Mouse (Mus musculus) heart, adult 2 months (tissue): ENCODE measurements around the gene Golga2. TPM values are rescaled to one million over a fixed set of nuclear protein-coding genes. Genes with fewer than 3 reads are reported as not detected.

Experiments used
- DNase-seq, 2 experiments: peaks; one replicate each; pipeline ENCODE4 v3.0.0; 2021
- H3K27ac ChIP-seq: fragments of 200-600 bp; 2 replicates; pipeline ENCODE4 v1.8.1; 2022
- H3K27me3 ChIP-seq: fragments of 200-500 bp; 2 replicates; pipeline ENCODE4 v1.6.1; 2012; ENCODE audit warnings: mild to moderate bottlenecking, low read length, inconsistent platforms, mixed read lengths; ENCODE audit not compliant: control insufficient read depth, insufficient read depth
- H3K36me3 ChIP-seq: fragments of 200-500 bp; 2 replicates; pipeline ENCODE4 v1.6.1; 2012; ENCODE audit warnings: low read length, inconsistent platforms; ENCODE audit not compliant: control insufficient read depth, insufficient read depth
- H3K4me1 ChIP-seq: fragments of 200-500 bp; 2 replicates; pipeline ENCODE4 v1.6.1; 2011; ENCODE audit warnings: low read length; ENCODE audit not compliant: control insufficient read depth, insufficient read depth
- H3K4me3 ChIP-seq: fragments of 200-600 bp; 2 replicates; pipeline ENCODE4 v1.8.1; 2022
- H3K79me2 ChIP-seq: fragments of 200-500 bp; replicated peaks from 2 replicates; pipeline ENCODE4 v1.6.1; 2012; ENCODE audit warnings: mild to moderate bottlenecking, inconsistent platforms, low read length, moderate library complexity, mixed read lengths; ENCODE audit not compliant: control insufficient read depth, insufficient read depth
- H3K9ac ChIP-seq: fragments of 200-500 bp; 2 replicates; pipeline ENCODE4 v1.6.1; 2012; ENCODE audit warnings: low read depth, mild to moderate bottlenecking, control low read depth, inconsistent platforms, low read length, mixed read lengths
- CTCF ChIP-seq: fragments of 200-600 bp; IDR thresholded peaks from 2 replicates; pipeline ENCODE4 v1.8.1; 2022; ENCODE audit warnings: antibody characterized with exemption, mild to moderate bottlenecking, moderate library complexity
- EP300 ChIP-seq: fragments of 200-500 bp; IDR thresholded peaks from 2 replicates; pipeline ENCODE4 v1.6.1; 2011; ENCODE audit warnings: low read depth, low read length, control low read depth; ENCODE audit not compliant: insufficient read depth
- POLR2A ChIP-seq: fragments of 200-500 bp; IDR thresholded peaks from 2 replicates; pipeline ENCODE4 v1.6.1; 2011; ENCODE audit warnings: mild to moderate bottlenecking, low read depth, low read length, control low read depth; ENCODE audit not compliant: insufficient read depth
- WGBS: fragments of 180-500 bp; shearing (Covaris S2); methylation state at CpG from one replicate; pipeline ENCODE4 v1.1.7; 2018; 5-methylcytosine and 5-hydroxymethylcytosine counted together
- intact Hi-C: fragments of 180-260 bp; cut with DNase I; formaldehyde crosslinking; loops from one replicate; pipeline ENCODE4 v1.15.1; 2025
- polyA plus RNA-seq: library from polyadenylated mRNA; depleted of rRNA; stranded (reverse); fragments of >200 nt; gene quantifications from 2 replicates; pipeline ENCODE4 v1.2.3, GENCODE M21; 2012
- total RNA-seq, 2 experiments: library from RNA; stranded (reverse); gene quantifications; 2 replicates each; pipeline ENCODE4 v1.2.3; 2021

Golga2 gene
- total and polyA plus RNA-seq, 3 experiments: 34.5 to 79.9 (median 69.8) TPM

DNA sequence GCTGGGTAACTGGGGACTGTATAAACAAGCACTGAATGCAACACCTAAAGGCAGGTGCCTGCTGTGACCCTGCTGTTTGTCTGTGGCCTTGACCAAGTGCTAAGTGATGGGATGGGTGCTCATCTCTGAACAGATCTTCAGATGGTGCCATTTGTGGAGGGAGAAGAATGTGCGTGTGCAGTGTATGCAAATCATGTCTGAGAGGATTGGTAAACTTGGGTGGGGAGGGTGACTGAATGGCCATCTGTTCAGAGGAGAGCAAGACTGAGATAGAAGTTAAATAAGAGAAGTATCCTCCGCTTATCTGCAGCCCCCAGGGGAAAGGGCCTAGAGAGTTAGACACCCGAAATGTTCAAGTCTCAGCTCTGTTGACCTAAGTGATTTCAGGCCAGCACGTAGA lies 12.3 kb downstream of the Golga2 start:
- no peak overlapping the region for H3K27ac ChIP-seq
- H3K36me3 ChIP-seq: no peaks in the 10 kb centered on the region
- no peak overlapping the region for H3K4me3 ChIP-seq
- DNase-seq: no peak
- no peaks in the 10 kb centered on the region for H3K27me3 ChIP-seq
- intact Hi-C loops: no loop called here
- no peaks in the 10 kb centered on the region for H3K79me2 ChIP-seq
- WGBS: 83% methylated on average over 4 of the region's 4 CpGs
- no peak for TF ChIP-seq EP300
- H3K4me1 ChIP-seq: peaks cover 1% of the 10 kb centered on the region
- no peak overlapping the region for H3K9ac ChIP-seq

DNA sequence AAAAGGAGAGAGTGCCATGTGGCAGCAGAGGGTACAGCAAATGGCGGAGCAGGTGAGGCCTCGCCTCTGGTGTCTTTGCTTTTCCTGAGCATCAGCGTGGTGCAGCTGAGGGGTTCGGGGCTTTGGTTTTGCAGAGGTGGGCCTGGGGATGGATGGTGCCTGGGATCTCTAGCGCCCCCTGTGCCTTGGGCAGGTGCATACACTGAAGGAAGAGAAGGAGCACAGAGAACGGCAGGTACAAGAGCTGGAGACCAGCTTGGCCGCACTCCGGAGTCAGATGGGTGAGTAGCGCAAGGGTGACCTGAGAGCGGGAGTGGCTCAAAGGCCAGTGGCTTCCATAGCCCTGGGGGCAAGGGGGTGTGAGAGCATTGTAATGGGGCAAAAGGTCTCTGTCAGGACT lies 15.8 kb downstream of the Golga2 start:
- H3K9ac ChIP-seq: no peak overlapping the region
- H3K27me3 ChIP-seq: no peaks in the 10 kb centered on the region
- intact Hi-C loops: no loop called here
- TF ChIP-seq EP300 (no peak), CTCF (peak; percentile 42)
- no peak overlapping the region for H3K4me3 ChIP-seq
- H3K4me1 ChIP-seq: no peaks in the 10 kb centered on the region
- 93% methylated on average over 10 of the region's 10 CpGs for WGBS
- H3K79me2 ChIP-seq: no peaks in the 10 kb centered on the region
- no peak overlapping the region for H3K27ac ChIP-seq
- H3K36me3 ChIP-seq: no peaks in the 10 kb centered on the region
- DNase-seq: no peak

DNA sequence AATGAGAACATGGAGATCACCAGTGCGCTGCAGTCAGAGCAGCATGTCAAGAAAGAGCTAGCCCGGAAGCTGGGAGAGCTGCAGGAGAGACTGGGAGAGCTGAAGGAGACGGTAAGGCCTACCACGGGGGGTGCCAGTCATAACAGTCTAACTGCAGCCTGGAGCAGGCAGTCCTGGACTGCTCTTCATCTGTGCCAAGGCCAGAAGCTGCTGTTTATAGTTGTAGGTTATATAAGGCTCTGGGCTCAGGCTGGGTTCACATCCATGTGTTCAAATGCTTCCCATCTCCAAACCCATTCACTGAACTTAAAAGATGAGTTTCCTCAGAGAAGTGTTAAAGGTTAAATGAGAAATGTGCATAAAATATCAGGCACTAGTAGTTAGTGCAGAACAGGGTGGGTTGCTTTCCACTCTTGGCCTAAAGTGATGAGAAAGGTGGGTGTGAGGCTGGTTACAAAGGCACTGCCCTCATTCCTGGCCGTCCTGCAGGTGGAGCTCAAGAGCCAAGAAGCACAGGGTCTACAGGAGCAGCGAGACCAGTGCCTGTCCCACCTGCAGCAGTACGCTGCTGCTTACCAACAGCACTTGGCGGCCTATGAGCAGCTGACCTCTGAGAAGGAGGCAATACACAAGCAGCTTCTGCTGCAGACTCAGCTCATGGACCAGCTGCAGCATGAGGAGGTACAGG lies 17.1 kb downstream of the Golga2 start:
- WGBS: 64% methylated on average over 8 of the region's 8 CpGs
- Histone ChIP-seq H3K79me2 (no peaks in the 10 kb centered on the region), H3K27me3 (no peaks in the 10 kb centered on the region), H3K4me3 (no peak overlapping the region), H3K36me3 (no peaks in the 10 kb centered on the region), H3K9ac (no peak overlapping the region), H3K27ac (no peak overlapping the region), H3K4me1 (no peaks in the 10 kb centered on the region)
- intact Hi-C loops: no loop called here
- TF ChIP-seq CTCF: peak; percentile 70
- no peak for TF ChIP-seq POLR2A
- 0 out of 2 replicates have a peak, but pooled peaks have one; percentile 8 for TF ChIP-seq EP300
- peak in 1 of 2 experiments; percentile 61 for DNase-seq

DNA sequence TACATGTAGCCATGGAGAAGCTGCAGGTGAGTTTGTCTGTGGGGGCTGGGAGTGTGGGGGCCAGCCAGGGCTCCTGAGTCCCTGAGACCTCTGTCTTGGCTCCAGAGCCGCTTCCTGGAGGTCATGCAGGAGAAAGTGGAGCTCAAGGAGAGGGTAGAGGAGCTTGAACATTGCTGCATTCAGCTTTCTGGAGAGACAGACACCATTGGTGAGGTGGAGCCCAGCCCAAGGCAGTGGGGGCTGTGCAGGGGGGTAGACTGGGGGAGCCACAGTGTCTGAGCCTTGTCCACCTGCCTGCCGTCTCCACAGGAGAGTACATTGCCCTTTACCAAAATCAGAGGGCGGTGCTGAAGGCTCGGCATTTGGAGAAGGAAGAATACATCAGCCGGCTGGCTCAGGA lies 18.5 kb downstream of the Golga2 start:
- no peak overlapping the region for H3K27ac ChIP-seq
- intact Hi-C loops: no loop called here
- no peak overlapping the region for H3K4me3 ChIP-seq
- no peaks in the 10 kb centered on the region for H3K4me1 ChIP-seq
- H3K36me3 ChIP-seq: no peaks in the 10 kb centered on the region
- no peaks in the 10 kb centered on the region for H3K27me3 ChIP-seq
- no peak overlapping the region for H3K9ac ChIP-seq
- no peak for DNase-seq
- 91% methylated on average over 5 of the region's 5 CpGs for WGBS
- no peaks in the 10 kb centered on the region for H3K79me2 ChIP-seq
- TF ChIP-seq CTCF (no peak), POLR2A (no peak)

GRCm38 (mm10) chr2:32306176-32306575 lies 19.0 kb downstream of the Golga2 start:
- no peak for TF ChIP-seq CTCF
- TF ChIP-seq POLR2A: no peak
- no peak for TF ChIP-seq EP300
- no peak overlapping the region for H3K9ac ChIP-seq
- 81% methylated on average over 9 of the region's 9 CpGs for WGBS

DNA sequence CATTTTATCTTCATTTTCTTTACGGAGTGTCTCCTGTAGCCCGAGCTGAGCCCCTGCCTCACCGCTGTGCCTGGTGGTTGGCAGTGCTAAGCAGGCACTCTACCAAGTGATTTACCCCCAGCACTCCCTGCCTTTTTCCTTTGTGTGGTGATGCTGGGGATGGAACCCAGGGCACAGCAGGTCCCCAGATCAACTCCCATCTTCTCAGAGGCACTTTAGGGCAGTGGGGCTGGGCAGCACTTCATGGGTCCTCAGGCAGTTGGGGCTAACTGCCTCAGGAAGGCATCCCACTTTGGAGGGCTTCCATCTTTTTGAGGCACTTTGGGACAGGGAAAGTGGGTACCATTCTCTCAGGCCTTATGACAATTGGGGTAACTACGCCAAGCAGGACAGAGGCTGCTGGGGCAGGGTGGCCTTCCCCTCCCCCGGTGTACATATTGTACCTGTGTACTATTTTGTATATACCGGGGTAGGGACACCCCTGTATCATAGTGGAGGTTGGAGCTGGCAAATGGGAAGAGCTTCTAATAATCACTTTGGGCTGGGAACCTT lies 20.1 kb downstream of the Golga2 start:
- no peak overlapping the region for H3K27ac ChIP-seq
- no peaks in the 10 kb centered on the region for H3K79me2 ChIP-seq
- H3K36me3 ChIP-seq: no peaks in the 10 kb centered on the region
- H3K4me1 ChIP-seq: peaks cover 2% of the 10 kb centered on the region; the same call in 1 of the 2 replicates
- WGBS: 74% methylated on average over 6 of the region's 6 CpGs
- intact Hi-C loops: no loop called here
- no peaks in the 10 kb centered on the region for H3K27me3 ChIP-seq
- DNase-seq: no peak
- no peak overlapping the region for H3K4me3 ChIP-seq
- TF ChIP-seq POLR2A: no peak
- no peak for TF ChIP-seq EP300
- H3K9ac ChIP-seq: no peak overlapping the region

More at GRCm38 (mm10) chr2:32306176-32306575, 19.0 kb downstream of the Golga2 start:
- no peaks in the 10 kb centered on the region for H3K27me3 ChIP-seq
- intact Hi-C loops: no loop called here
- DNase-seq: no peak
- H3K4me1 ChIP-seq: no peaks in the 10 kb centered on the region
- no peak overlapping the region for H3K27ac ChIP-seq
- no peaks in the 10 kb centered on the region for H3K36me3 ChIP-seq
- H3K4me3 ChIP-seq: no peak overlapping the region
- H3K79me2 ChIP-seq: no peaks in the 10 kb centered on the region
